Mouse (Mus musculus) heart, adult 2 months (tissue): ENCODE measurements around the gene Amt.

ENCODE experiments used
- CTCF ChIP-seq: fragments of 200-600 bp; IDR thresholded peaks from 2 replicates; pipeline ENCODE4 v1.8.1; 2022; ENCODE audit warnings: antibody characterized with exemption, mild to moderate bottlenecking, moderate library complexity
- EP300 ChIP-seq: fragments of 200-500 bp; IDR thresholded peaks from 2 replicates; pipeline ENCODE4 v1.6.1; 2011; ENCODE audit warnings: low read depth, low read length, control low read depth; ENCODE audit not compliant: insufficient read depth
- POLR2A ChIP-seq: fragments of 200-500 bp; IDR thresholded peaks from 2 replicates; pipeline ENCODE4 v1.6.1; 2011; ENCODE audit warnings: mild to moderate bottlenecking, low read depth, low read length, control low read depth; ENCODE audit not compliant: insufficient read depth

DNA sequence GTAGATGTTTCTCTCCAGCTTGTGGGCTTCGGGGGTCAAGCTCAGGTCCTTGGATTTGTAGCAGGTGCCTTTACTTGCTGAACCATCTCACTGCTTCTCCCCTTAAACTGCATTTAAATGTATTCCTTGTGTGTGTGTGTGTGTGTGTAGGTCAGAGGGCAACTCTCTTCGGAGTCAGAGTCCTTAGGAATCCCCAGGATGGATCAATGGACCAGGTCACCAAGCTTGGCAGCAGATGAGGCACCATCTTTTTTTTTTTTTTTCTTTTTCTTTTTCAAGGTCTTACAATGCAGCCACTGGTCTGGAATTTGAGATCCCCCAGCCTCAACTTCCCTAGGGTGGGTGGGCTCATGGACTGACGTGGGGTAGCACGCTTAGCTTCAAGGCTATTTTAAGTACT is 47.8 kb downstream of the Amt start:
- TF ChIP-seq POLR2A, result no peak
- no peak for TF ChIP-seq CTCF
- no peak for TF ChIP-seq EP300
